Mouse (Mus musculus) T-helper 2 cell (primary cell): ENCODE results near the gene Gm20388.

ENCODE experiments used
- in situ Hi-C: fragments of 300-600 bp; cut with MboI, MseI; formaldehyde crosslinking; loops from one replicate; pipeline ENCODE4 v1.15.1; 2025; ENCODE audit warnings: high pct_unique_total_duplicates

Gene Gm20388

DNA sequence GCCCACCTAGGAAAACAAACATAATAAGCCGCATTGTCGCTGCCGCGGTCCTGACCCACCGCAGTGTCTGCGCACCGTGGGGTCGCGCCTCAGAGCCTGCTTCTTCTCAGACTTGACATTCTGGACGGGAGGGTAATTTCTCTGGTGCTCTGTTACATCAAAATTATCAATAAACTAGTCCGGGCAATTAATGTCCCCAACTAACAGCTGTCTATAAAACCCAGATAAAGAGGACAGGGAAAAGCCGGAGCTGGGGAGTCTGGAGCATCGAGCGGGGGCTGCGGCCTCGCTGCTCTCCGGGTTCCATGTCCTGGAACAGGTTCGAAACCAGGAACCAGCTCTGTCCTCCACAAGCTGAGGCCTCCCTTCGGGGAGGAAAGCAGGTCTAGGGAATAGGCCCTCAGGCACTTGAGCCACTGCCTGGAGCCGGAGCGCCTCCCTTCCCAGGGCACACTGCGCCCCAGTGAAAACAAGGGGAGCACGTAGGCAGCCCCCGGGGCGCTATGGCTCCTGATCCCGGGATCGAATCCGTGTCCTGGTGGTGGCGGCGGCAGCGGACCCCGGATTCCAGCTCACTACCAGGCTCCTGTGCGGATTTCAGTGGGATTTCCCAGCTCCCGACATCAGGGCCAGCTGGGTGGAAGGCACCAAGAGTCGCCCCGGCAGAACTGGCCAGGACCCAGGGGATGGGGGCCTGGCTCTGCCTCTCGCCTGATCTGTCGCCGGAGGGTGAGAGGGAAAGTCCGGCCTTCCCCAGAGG, 1178.4 kb downstream of the Gm20388 start:
- in situ Hi-C loops: loop anchor here (5.0 to 25.0 kb wide), 2 partner anchors 252 to 402 kb away; no protein-coding TSS in a partner anchor

- in situ Hi-C loops: loop anchor here (5.0 to 25.0 kb wide), 4 partner anchors 123 to 403 kb away; no protein-coding TSS in a partner anchor
Observed at GRCm38 (mm10) chr8:121089631-121090380, 1179.2 kb downstream of the Gm20388 start.

- in situ Hi-C loops: loop anchor here (5.0 to 25.0 kb wide), 3 partner anchors 123 to 403 kb away; no protein-coding TSS in a partner anchor
Observed at GRCm38 (mm10) chr8:121090716-121091115, 1180.1 kb downstream of the Gm20388 start.

DNA sequence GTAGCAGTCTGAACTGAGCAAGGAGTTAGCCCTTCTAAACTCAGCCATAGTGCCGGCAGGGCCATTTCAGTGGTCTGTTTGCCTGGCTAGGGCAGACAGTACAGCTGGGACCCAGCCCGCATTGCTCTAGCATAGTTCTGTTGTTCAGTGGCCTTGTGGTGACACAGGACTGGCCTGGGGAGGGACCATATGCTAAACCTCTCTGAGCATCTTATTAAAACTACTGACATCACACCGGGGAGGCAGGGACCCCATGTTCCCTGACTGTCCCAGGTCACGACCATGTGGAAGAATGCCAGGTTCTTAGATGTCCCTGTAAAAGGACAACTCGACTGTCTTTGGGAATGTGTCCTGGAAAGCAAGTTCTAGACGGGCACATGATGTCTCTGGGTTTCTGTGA, 1181.5 kb downstream of the Gm20388 start:
- in situ Hi-C loops: loop anchor here (5.0 to 25.0 kb wide), 3 partner anchors 125 to 405 kb away; no protein-coding TSS in a partner anchor

DNA sequence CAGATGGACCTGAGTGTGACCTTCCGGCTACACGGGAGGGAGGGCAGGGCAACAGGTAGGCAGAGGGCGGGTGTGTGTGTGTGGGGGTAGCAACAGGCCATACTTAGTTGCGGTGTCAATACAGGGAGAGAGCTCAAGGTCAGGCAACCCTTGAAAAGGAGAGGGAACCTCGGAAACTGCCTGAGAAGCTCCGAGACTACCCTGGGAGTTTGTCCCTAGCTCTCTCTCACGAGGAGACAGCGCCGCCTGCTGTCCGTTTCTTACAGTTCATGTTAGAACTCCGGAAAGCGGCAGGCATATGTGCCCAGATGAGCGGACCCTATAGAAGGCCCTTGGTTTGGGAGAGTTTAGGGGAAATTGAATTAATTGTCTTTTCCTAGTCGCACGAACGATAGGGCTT, 1182.0 kb downstream of the Gm20388 start:
- in situ Hi-C loops: loop anchor here (5.0 to 25.0 kb wide), 3 partner anchors 125 to 405 kb away; no protein-coding TSS in a partner anchor

DNA sequence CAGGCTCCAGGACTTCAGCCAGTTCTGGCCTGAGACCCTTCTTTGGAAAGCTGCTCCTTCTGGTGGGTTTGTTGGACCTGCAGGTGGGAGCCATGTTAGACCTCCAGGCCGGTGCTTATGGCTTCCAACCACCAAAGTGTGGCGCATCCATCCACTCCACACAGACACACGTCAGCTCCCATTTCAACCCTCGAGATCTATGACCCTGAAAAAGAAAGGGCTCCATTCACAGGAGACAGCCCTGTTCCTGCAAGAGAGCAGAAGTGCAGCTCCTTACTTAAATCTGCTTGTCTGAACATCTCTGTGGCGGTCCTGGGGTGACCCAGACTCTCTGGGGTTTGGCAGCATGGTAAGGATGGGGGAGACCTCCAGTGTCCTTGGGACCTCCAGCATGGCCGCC, 1182.9 kb downstream of the Gm20388 start:
- in situ Hi-C loops: loop anchor here (5.0 to 25.0 kb wide), 3 partner anchors 126 to 406 kb away; no protein-coding TSS in a partner anchor

GRCm38 (mm10) chr8:121104049-121104818, 1193.6 kb downstream of the Gm20388 start:
- in situ Hi-C loops: no loop called here

GRCm38 (mm10) chr8:121107668-121108656, 1197.3 kb downstream of the Gm20388 start, which contains the start of gene Mthfsd:
Gene Mthfsd (minus strand): TSS chr8:121108392.
- in situ Hi-C loops: no loop called here

- in situ Hi-C loops: no loop called here
Observed at GRCm38 (mm10) chr8:121108657-121109056, 1198.0 kb downstream of the Gm20388 start.

GRCm38 (mm10) chr8:121111145-121111907, 1200.7 kb downstream of the Gm20388 start:
- in situ Hi-C loops: loop anchor here (5.0 kb wide), 2 partner anchors 101 to 401 kb away; no protein-coding TSS in a partner anchor

DNA sequence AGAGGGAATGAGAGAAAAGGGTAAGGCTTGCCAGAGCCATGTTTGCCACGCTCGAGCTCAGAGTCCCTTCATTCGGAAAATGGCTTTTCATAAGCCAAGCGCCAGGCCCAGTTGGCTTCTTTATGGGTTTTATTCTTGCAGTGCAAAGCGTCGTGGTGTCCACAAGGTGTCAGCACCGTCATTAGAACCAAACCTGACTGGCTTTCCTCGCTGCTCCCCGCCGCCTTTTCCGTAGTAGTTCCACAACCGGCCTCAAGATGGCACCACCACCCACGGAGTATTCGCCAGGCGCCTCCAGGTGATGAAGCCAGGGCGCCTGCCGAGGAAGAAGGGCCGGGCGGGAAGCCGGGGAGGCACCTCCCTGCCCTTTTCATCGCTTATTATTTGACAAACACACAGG, 1202.6 kb downstream of the Gm20388 start:
- in situ Hi-C loops: loop anchor here (5.0 kb wide), 2 partner anchors 99 to 399 kb away; no protein-coding TSS in a partner anchor

DNA sequence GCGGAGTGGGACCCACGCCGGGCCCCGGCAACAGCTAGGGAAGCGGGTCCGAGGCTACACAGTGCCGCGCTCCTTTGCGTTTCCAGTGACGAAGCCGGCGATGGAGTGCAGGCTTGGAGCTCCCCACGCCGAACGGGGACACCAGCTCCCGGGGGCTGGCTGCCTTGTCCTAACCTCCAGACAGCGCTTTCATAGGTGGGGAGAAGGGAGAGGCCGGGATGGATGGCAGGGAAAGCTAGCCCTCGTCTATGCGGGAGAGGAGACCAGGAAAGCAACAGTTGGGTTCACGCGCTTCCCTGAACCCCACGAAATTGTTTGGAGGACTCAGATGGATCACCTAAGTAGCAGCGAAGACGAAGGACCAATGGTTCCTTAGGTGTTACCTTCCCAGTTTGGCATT, 1204.5 kb downstream of the Gm20388 start:
- in situ Hi-C loops: no loop called here

DNA sequence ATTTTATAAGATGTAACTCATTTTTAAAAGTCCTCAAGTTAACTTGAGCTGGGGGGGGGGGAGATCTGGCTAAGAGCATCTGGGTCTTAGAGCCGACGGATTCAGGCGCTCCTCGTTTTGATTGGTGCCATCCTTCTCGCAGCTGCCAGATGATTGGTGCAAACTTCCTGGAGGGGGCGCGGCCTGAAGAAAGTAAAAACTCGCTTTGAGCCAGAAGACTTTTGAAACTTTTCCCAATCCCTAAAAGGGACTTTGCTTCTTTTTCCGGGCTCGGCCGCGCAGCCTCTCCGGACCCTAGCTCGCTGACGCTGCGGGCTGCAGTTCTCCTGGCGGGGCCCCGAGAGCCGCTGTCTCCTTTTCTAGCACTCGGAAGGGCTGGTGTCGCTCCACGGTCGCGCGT, 1205.3 kb downstream of the Gm20388 start, which contains the start of gene Foxc2:
Foxc2 (plus strand) TSS at position 224 of the 400 bp plus-strand sequence.
- in situ Hi-C loops: no loop called here

GRCm38 (mm10) chr8:121116591-121117185, 1206.0 kb downstream of the Gm20388 start:
- in situ Hi-C loops: no loop called here

GRCm38 (mm10) chr8:121117186-121117651, 1206.6 kb downstream of the Gm20388 start:
- in situ Hi-C loops: no loop called here

- in situ Hi-C loops: no loop called here
Observed at GRCm38 (mm10) chr8:121117906-121118305, 1207.3 kb downstream of the Gm20388 start.

DNA sequence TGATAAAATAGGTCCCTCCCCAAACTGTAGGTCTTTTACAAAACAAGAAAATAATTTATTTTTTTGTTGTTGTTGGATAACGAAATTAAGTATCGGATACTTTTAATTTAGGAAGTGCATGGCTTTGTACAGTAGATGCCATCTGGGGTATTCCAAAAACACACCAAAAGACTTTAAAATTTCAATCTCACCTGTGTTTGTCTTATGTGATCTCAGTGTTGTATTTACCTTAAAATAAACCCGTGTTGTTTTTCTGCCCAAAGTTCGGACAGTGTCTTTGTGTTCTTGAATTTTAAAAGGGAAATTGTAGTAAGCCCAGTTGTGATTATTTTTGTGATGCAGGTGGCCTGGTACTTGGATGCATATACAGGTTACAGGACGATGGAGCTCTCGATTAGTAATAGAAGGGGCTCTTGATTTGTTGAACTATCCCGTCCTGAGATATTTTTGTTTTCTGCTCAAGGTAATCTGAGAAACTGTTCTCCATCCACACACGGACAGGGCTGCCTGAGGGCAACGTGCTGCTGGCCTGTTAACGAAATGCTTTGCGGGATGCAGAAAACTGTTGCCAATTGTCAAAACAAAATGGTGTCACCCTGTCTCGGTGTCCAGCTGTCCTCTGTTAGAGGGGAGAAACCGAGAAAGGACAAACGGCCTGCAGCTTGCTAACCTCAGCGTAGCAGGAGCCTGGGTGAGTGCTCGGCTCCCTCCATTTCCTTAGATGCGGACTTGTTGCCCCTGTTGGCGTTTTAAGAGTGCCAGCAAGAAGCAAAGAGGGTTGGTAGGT, 1208.2 kb downstream of the Gm20388 start:
- in situ Hi-C loops: no loop called here
